Mouse (Mus musculus): ENCODE results near the gene Pde6c. TPM values are rescaled to one million over a fixed set of nuclear protein-coding genes. Genes with fewer than 3 reads are reported as not detected.
A peak's percentile ranks its signal among the peaks of the same experiment; 100 is the strongest.

The Pde6c gene
- total RNA-seq, 2 experiments from 2014 or later: 0.21 to 0.34 TPM

DNA sequence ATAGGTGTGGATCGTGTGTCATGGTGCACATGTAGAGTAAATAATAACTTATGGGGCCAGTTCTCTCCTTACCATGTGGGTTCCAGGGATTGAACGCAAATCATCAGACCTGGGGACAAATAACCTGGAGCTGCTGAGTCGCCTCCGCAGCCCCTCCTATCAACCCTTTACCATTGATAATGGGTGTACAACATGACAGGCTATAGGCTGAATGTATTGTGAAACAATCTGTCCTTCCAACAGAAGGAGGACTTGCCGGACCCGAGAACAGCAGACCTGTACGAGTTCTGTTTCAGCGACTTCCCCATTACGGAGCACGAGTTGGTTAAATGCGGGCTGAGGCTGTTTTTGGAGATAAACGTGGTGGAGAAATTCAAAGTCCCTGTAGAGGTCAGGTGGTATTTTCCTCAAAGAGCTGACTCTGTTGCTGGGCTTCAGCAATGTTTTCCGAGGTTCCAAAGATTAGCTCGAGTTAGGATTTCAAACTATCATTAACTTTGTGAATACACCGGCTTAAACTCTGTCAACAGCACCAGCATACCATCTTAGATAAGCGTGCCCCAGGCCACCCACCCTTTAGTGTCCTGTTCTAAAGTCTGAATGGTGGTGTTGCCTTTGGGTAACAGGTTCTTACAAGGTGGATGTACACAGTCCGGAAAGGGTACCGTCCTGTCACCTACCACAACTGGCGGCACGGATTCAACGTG is 29.2 kb downstream of the Pde6c start:
- no peak for TF ChIP-seq CTCF (IDR thresholded peaks at IDR 0.05)
- intact Hi-C loops (cut with DNase I): no loop called here
- DNase-seq (ENCODE audit: extremely low spot score in 1 of 2, low spot score in 2 of 2): no peak
- Histone ChIP-seq H3K4me3 (no peak overlapping the region), H3K27ac (no peak overlapping the region)

DNA sequence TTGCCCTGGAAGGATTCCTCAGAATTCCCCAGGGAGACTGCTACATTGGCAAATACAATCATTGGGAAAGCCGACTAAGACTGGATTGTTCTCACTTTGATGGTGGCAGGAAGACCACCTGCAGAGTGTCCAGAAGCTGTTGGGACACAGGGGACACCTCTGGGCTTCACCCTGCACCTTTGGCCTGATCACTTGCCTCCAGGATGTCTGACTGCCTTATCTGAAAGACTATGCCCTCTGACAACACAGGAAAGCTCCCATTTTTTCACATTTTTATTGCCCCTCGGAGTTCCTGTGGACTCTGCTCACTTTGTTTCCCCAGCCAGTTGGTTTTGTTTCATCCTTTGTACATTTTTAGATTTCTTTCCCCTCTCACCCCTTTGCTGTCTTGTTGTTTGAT is 32.1 kb downstream of the Pde6c start:
- TF ChIP-seq CTCF (IDR thresholded peaks at IDR 0.05): no peak
- Histone ChIP-seq H3K27ac (no peak overlapping the region), H3K4me3 (no peak overlapping the region)
- DNase-seq (ENCODE audit: extremely low spot score in 1 of 2, low spot score in 2 of 2): no peak
- intact Hi-C loops (cut with DNase I): no loop called here

DNA sequence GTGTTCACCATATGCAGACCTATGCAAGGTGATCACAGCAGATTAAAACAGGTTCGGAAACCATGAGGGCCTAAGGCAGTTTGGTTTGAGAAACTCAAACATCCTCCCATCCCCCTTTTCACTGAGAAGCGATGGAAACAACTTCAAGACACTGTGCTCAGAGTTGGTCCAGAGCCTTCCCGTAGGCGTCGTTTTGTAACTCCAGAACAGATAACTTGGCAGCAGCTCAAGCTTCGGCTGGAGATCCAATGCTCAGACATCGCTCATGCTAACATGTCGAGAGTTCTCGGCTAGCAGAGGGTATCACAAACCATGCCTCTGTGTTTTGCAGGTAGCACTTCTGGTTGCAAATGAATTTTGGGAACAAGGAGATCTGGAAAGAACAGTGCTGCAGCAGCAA is 47.1 kb downstream of the Pde6c start:
- Histone ChIP-seq H3K27ac (no peak overlapping the region), H3K4me3 (no peak overlapping the region)
- intact Hi-C loops (cut with DNase I): no loop called here
- no peak for DNase-seq (ENCODE audit: extremely low spot score in 1 of 2, low spot score in 2 of 2)
- TF ChIP-seq CTCF (IDR thresholded peaks at IDR 0.05): no peak

DNA sequence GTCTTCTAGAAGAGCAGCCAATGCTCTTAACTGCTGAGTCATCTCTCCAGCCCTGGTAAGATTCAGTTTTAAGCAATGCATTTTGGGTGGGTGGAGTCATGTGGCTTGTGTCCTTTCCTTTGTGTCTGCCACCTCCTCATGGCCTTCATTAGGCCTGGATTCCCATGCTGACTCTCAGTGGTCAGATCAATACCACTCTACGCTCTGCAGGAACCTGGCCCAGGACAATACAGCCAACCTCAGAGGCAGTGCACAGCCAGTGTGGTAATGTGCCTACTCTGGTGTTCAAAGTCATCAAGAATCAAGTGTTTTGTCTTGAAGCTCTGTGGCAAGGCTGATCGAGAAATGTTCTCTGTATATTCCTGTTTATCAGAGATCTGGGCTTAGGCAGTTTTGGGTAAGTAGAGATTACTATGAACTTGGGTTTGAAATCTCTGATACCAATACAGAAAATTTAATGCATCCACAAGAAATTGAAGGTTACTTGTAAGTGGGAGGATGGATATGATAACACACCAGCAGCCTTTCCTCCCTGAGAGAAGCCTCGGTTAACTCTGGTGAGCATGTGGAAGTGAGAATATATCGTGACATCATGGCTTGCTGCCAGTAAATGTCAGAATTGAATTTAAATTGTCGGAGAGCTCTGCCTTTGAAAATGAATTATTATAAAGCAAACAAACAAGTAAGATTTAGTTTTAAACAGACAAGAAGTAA is 54.2 kb downstream of the Pde6c start:
- intact Hi-C loops (cut with DNase I): no loop called here
- TF ChIP-seq CTCF (IDR thresholded peaks at IDR 0.05): no peak
- H3K27ac ChIP-seq: no peak overlapping the region
- DNase-seq (ENCODE audit: extremely low spot score in 1 of 2, low spot score in 2 of 2): no peak
- no peak overlapping the region for H3K4me3 ChIP-seq

DNA sequence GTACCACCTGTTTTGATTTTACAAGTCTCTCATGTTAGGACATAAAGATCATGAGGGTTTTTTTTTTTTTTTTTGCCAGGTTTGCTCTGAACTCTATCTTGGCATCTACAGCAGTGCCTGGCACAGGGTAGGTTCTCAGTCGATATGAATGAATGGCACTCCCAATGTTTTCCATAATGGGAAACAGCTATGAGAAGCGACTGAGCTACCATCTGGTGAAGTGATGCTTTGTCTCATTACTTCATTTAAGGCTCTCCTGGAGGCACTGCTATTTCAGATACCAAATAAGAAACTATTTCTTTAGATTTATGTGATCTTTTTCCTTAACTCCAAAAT is 54.7 kb downstream of the Pde6c start:
- Histone ChIP-seq H3K4me3 (no peak overlapping the region), H3K27ac (no peak overlapping the region)
- no peak for DNase-seq (ENCODE audit: extremely low spot score in 1 of 2, low spot score in 2 of 2)
- TF ChIP-seq CTCF (IDR thresholded peaks at IDR 0.05): no peak
- intact Hi-C loops (cut with DNase I): no loop called here

DNA sequence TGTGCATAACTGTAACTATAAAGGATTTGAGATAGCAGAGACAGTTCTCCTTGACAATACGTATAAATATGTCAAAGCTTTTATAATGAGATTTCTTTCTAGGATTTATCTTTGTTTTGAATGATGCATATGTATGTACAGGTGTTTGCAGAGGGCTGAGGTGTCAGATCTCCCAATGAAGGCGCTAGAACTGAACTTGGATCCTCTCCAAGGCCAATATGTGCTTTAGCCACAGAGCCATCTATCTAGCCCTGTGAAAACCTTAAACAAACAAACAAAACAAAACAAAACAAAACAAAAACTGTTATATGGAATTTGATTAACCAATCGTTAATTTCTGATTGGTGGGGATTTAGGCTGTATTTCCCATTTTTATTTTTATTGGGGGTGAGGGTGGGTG is 58.0 kb downstream of the Pde6c start:
- Histone ChIP-seq H3K4me3 (no peak overlapping the region), H3K27ac (no peak overlapping the region)
- intact Hi-C loops (cut with DNase I): no loop called here
- DNase-seq (ENCODE audit: extremely low spot score in 1 of 2, low spot score in 2 of 2): no peak
- TF ChIP-seq CTCF (IDR thresholded peaks at IDR 0.05): no peak

DNA sequence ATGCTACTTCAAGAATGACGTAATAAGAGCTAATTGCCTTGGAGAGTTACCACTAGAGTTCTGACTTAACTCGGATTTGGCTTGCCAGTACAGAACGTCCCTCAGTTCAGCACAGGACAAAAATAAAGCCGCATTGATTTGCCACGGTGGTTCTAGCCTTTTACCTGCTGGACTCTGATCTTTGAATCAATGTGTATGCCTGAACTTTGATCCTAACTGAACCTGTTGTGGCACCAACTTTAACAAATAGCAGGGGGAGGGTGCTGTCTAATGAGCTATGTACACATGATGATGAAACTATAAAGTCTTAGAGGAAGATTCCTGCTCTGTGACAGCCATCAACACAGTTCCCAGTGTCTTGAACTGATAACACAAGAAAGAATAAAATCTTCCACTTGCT is 58.9 kb downstream of the Pde6c start:
- H3K4me3 ChIP-seq: no peak overlapping the region
- no peak overlapping the region for H3K27ac ChIP-seq
- DNase-seq (ENCODE audit: extremely low spot score in 1 of 2, low spot score in 2 of 2): no peak
- TF ChIP-seq CTCF (IDR thresholded peaks at IDR 0.05): no peak
- intact Hi-C loops (cut with DNase I): no loop called here

DNA sequence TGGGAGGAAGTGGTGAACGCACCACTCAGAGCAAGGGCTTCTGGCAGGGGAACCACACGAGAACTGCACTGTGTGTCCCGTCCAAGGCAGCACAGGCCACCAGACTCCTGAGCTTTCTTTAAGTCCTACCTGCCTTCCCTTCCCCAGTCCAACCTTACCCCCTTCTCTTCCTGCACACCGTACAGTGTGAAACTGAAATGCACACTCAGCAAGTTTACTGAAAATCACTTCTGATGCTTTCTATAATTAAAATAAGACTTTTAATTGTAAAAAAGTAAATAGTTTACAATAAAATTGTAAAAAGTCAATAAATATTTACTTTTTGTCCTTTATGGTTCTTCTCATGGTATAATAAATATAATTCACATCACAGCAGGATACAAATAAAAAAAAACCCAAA is 62.7 kb downstream of the Pde6c start:
- Histone ChIP-seq H3K4me3 (no peak overlapping the region), H3K27ac (no peak overlapping the region)
- intact Hi-C loops (cut with DNase I): no loop called here
- TF ChIP-seq CTCF (IDR thresholded peaks at IDR 0.05): no peak
- DNase-seq (ENCODE audit: extremely low spot score in 1 of 2, low spot score in 2 of 2): no peak

DNA sequence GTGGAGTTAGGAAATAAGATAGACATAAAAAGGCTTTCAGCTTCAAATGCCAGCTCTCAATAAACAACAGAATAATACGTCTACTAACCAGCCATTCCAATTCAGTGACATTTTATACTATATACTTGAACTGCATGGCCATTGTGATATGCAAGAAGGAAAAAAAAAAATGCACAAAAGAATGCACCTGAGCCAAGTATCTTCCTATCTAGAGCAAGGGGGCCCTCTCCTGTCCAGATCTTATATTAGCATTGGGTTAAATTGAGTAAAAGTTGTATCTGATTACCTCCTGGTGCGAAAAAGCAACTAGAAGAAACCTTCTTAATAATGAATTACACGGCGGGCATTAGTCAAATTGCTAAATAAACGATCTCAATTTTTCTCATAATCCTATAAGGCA is 66.2 kb downstream of the Pde6c start:
- no peak overlapping the region for H3K4me3 ChIP-seq
- H3K27ac ChIP-seq: no peak overlapping the region
- no peak for DNase-seq (ENCODE audit: extremely low spot score in 1 of 2, low spot score in 2 of 2)
- intact Hi-C loops (cut with DNase I): loop anchor here (2.0 kb wide), 3 partner anchors 122 to 244 kb away; partner anchors contain the start of gene Cep55
- TF ChIP-seq CTCF (IDR thresholded peaks at IDR 0.05): peak; percentile 54

DNA sequence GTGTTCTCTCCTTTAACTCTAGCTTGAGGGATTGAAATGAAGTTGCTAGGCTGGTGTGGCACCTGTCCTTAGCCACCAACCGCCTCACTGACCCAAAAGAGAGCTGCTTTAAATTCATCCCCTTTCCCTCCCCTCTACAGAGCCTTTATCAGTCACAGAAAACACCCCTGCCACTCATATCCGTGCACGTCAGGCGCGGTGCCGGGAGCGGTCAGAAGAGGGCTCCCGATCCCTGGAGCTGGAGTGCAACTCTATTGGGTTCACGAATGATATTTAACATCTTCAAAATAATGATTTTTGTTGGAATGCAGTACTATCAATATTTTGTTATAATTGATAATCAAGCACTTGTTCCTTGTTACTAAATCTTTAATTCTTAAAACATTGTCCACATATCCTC is 74.1 kb downstream of the Pde6c start:
- TF ChIP-seq CTCF (IDR thresholded peaks at IDR 0.05): peak; percentile 58
- peak in 1 of 2 experiments; percentile 44 for DNase-seq (ENCODE audit: extremely low spot score in 1 of 2, low spot score in 2 of 2)
- no peak overlapping the region for H3K4me3 ChIP-seq
- no peak overlapping the region for H3K27ac ChIP-seq
- intact Hi-C loops (cut with DNase I): no loop called here

DNA sequence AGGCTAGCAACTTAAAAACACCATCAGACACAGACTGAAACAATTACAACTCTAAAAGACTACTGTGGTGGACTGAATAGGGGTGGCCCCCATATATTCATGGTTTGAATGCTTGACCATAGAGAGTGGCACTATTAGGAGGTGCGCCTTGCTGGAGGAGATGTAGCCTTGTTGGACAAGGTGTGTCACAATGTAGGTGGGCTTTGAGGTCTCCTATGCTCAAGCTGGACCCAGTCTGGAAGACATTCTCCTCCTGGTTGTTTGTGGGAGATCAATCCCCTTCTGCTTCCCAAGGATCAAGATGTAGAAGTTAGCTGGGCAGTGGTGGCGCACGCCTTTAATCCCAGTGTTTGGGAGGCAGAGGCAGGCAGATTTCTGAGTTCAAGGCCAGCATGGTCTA is 85.1 kb downstream of the Pde6c start:
- intact Hi-C loops (cut with DNase I): no loop called here
- no peak for TF ChIP-seq CTCF (IDR thresholded peaks at IDR 0.05)
- H3K27ac ChIP-seq: no peak overlapping the region
- H3K4me3 ChIP-seq: no peak overlapping the region
- DNase-seq (ENCODE audit: extremely low spot score in 1 of 2, low spot score in 2 of 2): no peak

DNA sequence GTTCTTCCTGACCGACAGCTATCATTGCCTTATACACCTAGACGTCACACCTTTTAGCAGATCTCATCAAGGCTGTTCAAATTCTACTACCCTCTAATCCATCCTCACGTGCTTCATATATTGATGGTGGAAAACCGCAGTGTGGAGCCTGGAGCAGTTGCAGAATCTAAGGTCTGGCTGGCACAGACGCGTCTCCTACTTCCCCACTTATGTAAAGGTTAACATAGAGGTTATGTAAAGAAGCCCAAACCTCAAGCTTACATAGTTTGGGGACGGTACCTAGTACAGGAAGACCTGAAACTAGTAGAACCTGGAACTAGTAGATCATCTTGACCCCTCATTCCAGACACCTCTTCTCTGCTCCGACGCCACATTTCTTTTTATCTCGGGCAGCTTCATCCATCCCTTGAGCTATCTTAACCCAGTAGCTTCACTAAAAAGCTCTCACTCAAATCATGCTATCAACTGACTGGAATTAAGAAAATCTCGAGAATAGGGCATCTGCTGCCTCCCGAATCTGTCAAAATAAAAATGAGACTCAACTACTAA is 90.8 kb downstream of the Pde6c start:
- intact Hi-C loops (cut with DNase I): loop anchor here (5.0 kb wide), 1 partner anchor 129 kb away; no protein-coding TSS in a partner anchor
- TF ChIP-seq CTCF (IDR thresholded peaks at IDR 0.05): no peak
- Histone ChIP-seq H3K27ac (peak overlapping the region; percentile 89), H3K4me3 (peak overlapping the region; percentile 55)
- DNase-seq (ENCODE audit: extremely low spot score in 1 of 2, low spot score in 2 of 2): no peak
